Mouse (Mus musculus) ES-Bruce4 (cell line): ENCODE results near the gene Dgkd.

Experiments used
- CTCF ChIP-seq: IDR thresholded peaks from one replicate; pipeline ENCODE4 v1.8.1; 2011; ENCODE audit warnings: low read depth, low read length
- EP300 ChIP-seq: IDR thresholded peaks from 2 replicates; pipeline ENCODE4 v1.6.1; 2011; ENCODE audit warnings: low read depth, low read length; ENCODE audit not compliant: insufficient read depth
- POLR2A ChIP-seq: IDR thresholded peaks from one replicate; pipeline ENCODE4 v1.8.1; 2011; ENCODE audit warnings: low read length; ENCODE audit not compliant: insufficient read depth

DNA sequence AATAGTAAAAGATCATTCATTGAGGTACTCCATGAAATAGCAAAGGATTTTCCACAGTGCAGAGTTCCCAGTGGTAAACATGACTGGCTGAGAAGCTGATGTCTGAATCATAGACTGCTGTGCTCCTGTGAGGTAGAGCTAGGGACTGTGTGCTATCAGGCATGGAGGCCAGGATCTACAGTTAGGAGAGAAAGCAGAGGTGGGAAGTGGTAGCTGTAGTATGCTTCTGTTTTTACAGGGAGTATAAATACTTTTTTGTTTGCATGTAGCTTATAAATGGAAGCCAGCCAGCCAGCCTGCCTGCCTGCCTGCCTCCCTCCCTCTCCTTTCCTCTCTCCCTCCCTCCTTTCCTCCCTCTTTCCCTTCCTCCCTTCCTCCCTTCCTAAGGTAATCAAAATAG is 60.3 kb downstream of the Dgkd start:
- TF ChIP-seq POLR2A, result no peak
- no peak for TF ChIP-seq CTCF
- TF ChIP-seq EP300, result no peak
